Mouse (Mus musculus) left cerebral cortex, postnatal 14 days (tissue): ENCODE data around the gene Gm21891. TPM values are rescaled to one million over a fixed set of nuclear protein-coding genes. Genes with fewer than 3 reads are reported as not detected.
"Not testable (repeated sequence)": the region's sequence is repeated elsewhere in the genome, so short reads cannot be mapped to it uniquely, and the experiment has no call there.

Experiments
- DNase-seq, 2 experiments: peaks; one replicate each; pipeline ENCODE4 v3.0.0; 2021 to 2022; ENCODE audit warnings: low spot score in 2 of 2, mixed read lengths in 1 of 2
- intact Hi-C: fragments of 180-260 bp; cut with DNase I; formaldehyde crosslinking; loops from one replicate; pipeline ENCODE4 v1.15.1; 2025
- long read RNA-seq, 2 experiments: library from polyadenylated mRNA; stranded (forward); transcript quantifications; one replicate each; pipeline ENCODE4 v2.0.0; 2021
- total RNA-seq, 2 experiments: library from RNA; stranded (reverse); gene quantifications; 2 replicates each; pipeline ENCODE4 v1.2.3; 2021

Gene Gm21891
- not detected for total RNA-seq
- long read RNA-seq, experiment 1: 0 reads
- long read RNA-seq, experiment 2: 0 reads

DNA sequence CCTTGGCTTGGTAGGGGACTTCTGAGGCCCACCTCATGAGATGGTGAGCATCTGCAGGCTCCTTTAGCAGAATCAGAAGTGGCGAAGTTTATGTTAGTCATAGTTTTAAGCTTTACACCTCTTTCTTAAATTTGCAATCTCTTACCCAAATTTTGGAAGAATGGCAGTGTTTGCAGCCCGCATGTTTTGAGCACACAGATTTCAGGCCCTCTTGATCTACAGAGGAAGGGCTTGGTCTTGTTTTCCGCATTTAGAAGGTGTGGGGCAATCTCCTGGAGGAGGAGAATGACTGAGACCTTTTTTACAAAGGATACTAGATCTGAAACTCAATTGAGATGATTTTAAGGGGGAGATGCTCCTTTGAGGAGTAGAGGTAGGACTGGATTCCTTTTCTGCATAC, at the start of gene Gm21891:
Gene Gm21891 (minus strand): TSS at position 101 of the 400 bp plus-strand sequence.
- intact Hi-C loops: not testable (repeated sequence)

DNA sequence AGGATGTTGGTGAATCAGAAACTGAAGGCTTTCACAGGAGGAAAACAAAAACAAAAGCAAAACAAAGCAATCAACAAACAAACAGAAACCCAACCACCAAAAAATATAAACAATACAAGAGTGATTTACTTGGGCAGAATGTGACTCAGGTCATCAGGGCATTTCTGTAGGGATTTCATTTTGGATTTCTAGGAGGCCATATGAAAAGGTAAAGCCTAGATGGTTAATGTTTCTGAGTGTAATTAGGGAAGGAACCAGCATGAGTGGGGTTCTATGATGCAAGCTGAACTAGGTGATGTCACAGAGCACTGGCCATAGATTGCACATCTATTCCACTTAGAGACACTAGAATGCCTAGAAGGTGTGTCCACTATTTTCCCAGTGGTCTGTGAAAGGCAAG, 28.4 kb upstream of the Gm21891 start, which contains the start of gene Gm21425:
Gene Gm21425 (plus strand): TSS at position 301 of the 400 bp plus-strand sequence.
- intact Hi-C loops, DNase-seq: not testable (repeated sequence)

More for the DNA sequence above, at the start of gene Gm21891:
- DNase-seq: not testable (repeated sequence)

Other genes with a start within 250 kb of the Gm21891 start
- gene Gm20807, start 90.6 kb downstream of the Gm21891 start, total RNA-seq: not detected
- gene Gm21425, start 28.5 kb upstream of the Gm21891 start, total RNA-seq: not detected
- gene Gm21828, start 90.4 kb upstream of the Gm21891 start, total RNA-seq: not detected
- not detected for gene Gm21440, start 118.9 kb upstream of the Gm21891 start, total RNA-seq
- not detected for gene Gm21454, start 119.0 kb upstream of the Gm21891 start, total RNA-seq
- not detected for gene Gm21725, start 215.6 kb upstream of the Gm21891 start, total RNA-seq